Mouse (Mus musculus) brown adipose tissue, adult 24 weeks (tissue): ENCODE results near the gene Rpp21. TPM values are rescaled to one million over a fixed set of nuclear protein-coding genes. Genes with fewer than 3 reads are reported as not detected.

Experiments
- H3K27ac ChIP-seq: fragments of 200-500 bp; replicated peaks from 2 replicates; pipeline ENCODE4 v1.5.1; 2012; ENCODE audit warnings: low read depth, mild to moderate bottlenecking, low read length
- H3K4me1 ChIP-seq: fragments of 200-500 bp; 2 replicates; pipeline ENCODE4 v1.6.1; 2012; ENCODE audit warnings: low read length, mixed read lengths; ENCODE audit not compliant: control insufficient read depth, insufficient read depth, insufficient read length
- H3K4me3 ChIP-seq: fragments of 200-500 bp; 2 replicates; pipeline ENCODE4 v1.5.1; 2012; ENCODE audit warnings: low read depth, mild to moderate bottlenecking, low read length, moderate library complexity; ENCODE audit not compliant: insufficient read depth
- polyA plus RNA-seq: library from polyadenylated mRNA; stranded (reverse); fragments of >200 nt; gene quantifications from 2 replicates; pipeline ENCODE4 v1.2.4, GENCODE M21; 2012; ENCODE audit not compliant: missing spikeins, insufficient read depth, insufficient read length

The Rpp21 gene
- polyA plus RNA-seq: 49.0 and 66.3 TPM in 2 replicates

DNA sequence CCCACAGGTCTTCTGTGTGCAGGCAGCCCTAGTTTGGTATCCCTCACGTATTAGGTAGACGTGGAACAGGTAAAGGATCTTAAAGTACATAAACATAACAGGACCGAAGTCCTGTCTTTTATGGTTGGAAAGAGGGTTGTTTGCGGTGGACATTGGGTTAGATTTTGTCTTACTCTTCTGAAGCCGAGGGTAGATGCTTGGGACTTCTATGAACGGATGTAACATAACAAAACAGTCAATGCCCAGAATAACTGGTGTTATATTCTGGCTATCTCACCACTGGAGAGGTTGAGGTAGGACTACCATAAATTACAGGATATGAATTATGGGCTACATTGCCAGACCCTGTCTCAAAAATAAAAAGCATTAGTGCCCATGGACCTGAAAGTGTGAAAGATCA lies at the start of gene Rpp21:
Gene Rpp21 (minus strand): TSS at position 101 of the 400 bp plus-strand sequence.
- H3K27ac ChIP-seq: peak within 1 kb of the TSS; percentile 58

DNA sequence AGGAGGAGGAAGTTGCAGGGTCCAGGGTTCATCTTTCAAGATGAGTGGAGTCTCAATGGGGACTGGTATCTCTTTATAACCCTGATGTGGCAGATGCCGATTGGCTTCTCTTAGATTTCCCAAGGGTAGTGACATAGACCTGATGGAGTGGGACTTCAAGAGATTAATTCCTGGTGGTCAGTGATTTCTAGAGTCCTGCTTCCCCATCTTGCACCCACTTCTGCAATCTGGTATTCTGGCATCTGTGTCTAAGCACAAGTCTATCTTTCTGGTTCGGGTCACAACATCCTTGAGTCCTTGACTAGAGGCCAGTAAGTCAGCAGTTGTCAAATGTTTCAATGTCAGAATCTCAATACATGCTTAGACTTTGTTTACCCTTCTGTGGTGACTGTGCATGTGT lies 28.5 kb upstream of the Rpp21 start, which contains the start of gene H2-M10.2:
Gene H2-M10.2 (minus strand): TSS at position 101 of the 400 bp plus-strand sequence.
- H3K27ac ChIP-seq: no peak within 1 kb of the TSS
- no peaks in the 10 kb centered on the region for H3K4me1 ChIP-seq
- no peak within 1 kb of the TSS for H3K4me3 ChIP-seq

More for the DNA sequence above, at the start of gene Rpp21:
- no peaks in the 10 kb centered on the region for H3K4me1 ChIP-seq
- peak within 1 kb of the TSS; percentile 97 for H3K4me3 ChIP-seq

DNA sequence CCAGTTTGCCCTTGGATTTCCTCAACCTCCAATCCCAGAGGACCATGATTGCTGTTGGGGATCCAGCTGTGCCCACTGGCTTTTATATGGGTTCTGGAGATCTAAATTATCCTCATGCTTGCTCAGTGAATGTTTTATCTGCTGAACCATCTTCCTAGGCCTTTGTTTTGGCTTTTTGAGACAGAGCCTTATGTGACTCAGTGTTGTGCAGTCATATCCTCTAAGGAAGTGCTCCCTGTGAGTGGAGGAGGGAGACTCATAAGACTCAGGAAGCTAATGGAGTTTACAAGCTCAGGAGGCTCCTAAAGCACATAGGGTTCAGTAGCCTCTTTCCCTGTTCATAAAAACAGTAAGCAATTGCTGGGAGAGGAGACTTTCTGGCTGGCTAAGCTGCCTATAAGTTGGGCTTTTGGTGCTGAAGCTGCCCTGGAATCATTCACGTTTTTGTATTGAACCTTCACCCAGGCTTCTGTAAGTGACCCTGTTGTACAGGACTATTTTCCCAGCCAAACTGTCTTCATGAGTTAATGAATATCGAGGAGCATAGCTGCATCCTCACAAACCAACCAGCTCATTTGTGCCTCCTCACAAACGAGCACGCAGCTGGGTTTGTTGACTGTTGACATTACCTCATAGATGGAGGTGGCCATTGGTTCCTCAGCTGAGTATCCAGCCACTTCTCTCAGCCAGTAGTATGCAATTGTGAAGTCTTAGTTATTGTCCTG lies 23.8 kb upstream of the Rpp21 start:
- Histone ChIP-seq H3K4me3 (no peak overlapping the region), H3K27ac (no peak overlapping the region), H3K4me1 (no peaks in the 10 kb centered on the region)

DNA sequence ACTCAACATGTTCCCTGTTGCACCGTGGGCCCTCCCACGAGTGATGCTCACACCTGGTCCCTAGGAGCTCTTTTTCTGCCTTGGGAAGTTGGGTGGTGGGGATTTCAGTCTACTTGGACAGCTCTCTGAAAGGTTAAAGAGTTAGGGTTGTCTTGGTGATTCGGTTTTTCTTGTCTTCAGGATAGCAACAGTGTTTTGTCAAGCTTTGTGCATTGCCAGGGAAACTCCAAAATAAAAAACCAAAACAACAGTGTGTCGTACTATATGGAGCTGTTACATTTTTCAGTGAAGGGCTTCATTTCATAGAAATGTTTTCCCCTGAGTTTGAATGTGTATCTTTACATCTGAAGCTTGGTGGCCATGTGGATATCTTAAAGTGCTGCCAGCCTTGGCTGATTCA lies 16.9 kb upstream of the Rpp21 start:
- no peak overlapping the region for H3K4me3 ChIP-seq
- no peak overlapping the region for H3K27ac ChIP-seq
- H3K4me1 ChIP-seq: peaks cover 2% of the 10 kb centered on the region; the same call in 1 of the 2 replicates

DNA sequence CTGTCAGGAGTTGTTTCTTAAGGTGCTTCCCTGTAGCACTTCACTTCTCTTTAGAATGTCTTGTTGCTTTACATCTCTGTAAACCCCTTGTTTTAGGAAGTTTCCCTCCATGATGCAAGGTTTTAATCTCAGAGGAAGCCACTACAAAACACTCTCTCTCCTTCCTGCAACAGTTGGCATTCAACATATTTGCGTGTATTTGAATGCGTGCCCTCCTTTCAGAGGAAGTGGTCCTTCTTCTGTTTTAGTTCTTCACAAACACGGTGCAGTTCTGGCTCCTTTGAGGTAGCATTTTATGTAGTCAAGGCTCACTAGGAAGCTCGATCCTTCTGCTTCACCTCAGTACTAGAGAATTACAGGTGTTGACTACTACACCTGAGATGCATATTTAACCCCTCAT lies 15.9 kb upstream of the Rpp21 start:
- no peak overlapping the region for H3K4me3 ChIP-seq
- H3K27ac ChIP-seq: no peak overlapping the region
- H3K4me1 ChIP-seq: peaks cover 2% of the 10 kb centered on the region; the same call in 1 of the 2 replicates

DNA sequence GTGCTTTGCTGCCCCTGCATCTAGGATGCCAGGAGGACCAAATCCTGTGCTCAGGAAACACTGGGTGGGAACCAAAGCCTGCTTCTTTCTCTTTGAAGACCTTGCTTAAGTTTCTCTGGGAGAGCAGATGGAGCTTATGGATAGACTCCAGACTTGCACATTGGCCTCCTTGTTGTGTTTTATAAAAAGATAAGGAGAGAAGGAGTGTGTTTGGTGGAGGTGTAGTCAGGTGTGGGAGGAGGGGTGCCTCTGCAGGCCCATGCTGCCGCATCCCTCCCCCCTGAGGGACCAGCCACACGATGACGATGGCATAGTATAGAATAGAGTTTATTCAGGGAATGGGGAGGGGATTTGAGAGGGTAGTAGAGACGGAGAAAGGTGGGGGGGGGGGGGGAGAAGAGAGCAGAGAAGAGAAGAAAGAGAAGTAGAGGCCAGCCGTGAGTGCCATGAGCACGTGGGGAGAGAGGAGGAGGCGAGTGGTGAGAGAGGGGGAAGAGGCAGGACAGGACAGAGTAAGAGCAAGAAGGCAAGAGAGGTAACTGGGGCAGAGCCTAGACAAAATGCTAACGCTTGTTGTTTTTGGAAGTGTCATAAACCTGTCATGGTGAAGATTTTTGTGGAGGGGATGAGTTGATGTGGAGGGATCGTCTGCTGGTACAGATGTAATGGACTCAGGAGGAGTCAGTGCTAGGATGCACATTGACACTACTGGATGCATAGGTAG lies 14.9 kb upstream of the Rpp21 start:
- Histone ChIP-seq H3K4me1 (peaks cover 2% of the 10 kb centered on the region; the same call in 1 of the 2 replicates), H3K4me3 (peak overlapping the region; percentile 82; the same call in 1 of the 2 replicates), H3K27ac (no peak overlapping the region)

DNA sequence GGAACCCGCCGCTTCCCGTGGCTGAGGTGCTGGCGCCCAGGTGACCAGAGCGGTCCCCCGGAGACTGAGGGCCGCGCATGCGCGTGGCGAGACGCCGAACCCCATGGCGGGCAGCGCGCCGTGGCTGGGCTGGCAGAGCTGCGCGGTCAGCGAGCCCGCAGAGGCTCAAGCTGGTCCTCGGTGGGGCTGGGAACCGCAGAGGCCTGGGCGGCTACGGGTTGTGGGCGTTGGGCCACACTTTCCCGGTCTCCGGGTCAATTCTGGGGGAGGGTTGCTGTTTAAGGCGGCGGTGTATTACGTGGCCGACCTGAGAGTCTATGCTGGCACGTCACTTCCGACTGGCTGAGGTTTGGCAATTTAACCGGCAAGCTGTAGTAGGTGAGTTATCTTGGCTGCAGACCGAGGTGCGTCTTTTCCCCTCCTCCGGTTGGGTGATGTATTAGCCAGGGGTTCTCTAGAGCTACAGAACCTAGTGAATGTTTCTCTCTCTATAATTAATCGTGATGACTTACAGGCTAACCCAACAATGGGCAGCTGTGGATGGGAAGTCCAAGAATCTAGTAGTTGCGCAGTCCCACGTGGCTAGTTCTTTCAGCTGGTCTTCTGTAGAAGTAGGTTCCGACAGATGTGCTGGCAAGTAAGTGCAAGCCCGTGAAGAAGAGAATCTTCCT lies 13.9 kb upstream of the Rpp21 start, which contains the start of gene Trim39:
Gene Trim39 (minus strand): TSS at position 662 of the 671 bp plus-strand sequence.
- H3K4me1 ChIP-seq: peaks cover 2% of the 10 kb centered on the region; the same call in 1 of the 2 replicates
- H3K27ac ChIP-seq: peak within 1 kb of the TSS; percentile 94
- peak within 1 kb of the TSS; percentile 82 for H3K4me3 ChIP-seq

DNA sequence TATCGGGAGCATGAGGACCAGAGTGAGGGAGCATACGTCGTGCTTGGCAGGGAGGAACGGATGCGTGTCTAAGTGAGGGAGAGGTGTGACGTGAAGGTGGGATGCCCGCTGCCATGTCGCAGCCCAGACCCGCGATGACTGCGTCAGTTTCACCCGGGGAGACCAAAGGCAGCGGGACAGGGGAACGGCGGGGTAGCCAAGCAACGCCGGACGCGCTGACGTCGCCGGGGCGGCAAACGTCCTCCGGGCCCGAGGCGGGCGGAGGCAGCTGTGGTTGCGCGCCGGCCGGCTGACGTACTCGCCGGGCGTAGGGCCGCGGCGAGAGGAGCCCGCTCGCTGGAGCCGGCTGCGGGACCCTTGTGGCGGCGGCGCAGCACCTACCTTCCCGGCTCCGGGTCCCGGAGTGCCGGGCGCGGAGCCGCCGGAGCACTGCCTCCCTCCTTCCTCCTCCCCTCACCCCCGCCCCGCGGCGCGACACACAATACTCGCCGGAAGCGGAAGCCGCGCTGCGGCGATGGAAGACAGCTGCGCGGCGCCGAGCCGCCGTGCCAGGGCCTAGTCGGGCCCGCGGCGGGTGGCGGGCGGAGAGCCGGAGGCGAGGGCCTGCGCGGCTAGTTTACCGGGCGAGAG lies 13.2 kb upstream of the Rpp21 start:
- Histone ChIP-seq H3K4me1 (peaks cover 2% of the 10 kb centered on the region; the same call in 1 of the 2 replicates), H3K27ac (peak overlapping the region; percentile 94), H3K4me3 (peak overlapping the region; percentile 82)

DNA sequence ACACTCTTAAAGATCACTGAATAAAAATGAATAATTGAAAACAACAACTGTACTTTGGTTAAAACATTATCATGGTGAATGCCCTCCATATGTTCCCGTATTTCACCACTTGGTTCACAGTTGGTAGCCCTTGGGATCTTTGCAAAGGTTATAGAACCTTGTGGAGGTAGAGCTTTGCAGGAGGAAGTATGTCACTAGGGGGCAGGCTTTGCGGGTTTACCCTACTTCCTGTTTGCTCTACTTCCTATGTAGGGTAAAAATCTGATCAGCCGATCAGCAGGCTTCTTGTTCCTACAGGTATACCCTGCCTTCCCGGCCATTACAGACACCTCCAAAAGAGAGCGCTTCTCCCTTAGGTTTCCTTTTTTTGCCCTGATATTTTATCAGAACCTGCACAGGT lies 8.0 kb upstream of the Rpp21 start:
- H3K27ac ChIP-seq: no peak overlapping the region
- H3K4me1 ChIP-seq: peaks cover 2% of the 10 kb centered on the region; the same call in 1 of the 2 replicates
- H3K4me3 ChIP-seq: no peak overlapping the region

DNA sequence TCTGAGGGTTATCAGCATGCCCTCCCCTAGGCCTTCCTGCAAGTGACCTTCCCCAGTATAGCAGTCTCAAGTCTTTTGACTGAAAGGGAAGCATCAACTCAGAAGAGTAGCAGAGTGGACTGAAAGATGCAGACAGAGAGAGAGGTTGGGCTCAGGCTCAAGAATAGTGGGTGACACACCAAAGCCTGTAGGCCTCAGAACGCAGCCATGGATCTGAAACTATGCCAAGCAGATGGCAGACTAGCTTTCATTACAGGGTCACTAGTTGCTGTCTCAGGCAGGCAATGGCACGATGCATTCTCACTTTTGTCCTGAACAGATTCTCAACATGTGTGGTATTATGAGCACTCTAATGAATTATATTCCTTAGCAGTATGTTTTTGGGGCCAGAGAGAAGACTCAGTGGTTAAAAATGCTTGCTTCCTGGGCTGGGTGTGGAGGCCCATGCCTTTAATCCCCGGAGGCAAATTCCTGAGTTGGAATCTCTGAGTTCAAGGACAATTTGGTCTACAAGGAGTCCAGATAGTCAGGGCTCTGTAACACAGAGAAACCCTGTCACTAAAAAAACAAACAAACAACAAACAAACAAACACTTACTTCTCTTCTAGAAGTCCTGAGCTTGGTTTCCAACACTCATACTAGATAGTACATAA lies 6.5 kb upstream of the Rpp21 start:
- no peak overlapping the region for H3K27ac ChIP-seq
- no peak overlapping the region for H3K4me3 ChIP-seq
- H3K4me1 ChIP-seq: no peaks in the 10 kb centered on the region

DNA sequence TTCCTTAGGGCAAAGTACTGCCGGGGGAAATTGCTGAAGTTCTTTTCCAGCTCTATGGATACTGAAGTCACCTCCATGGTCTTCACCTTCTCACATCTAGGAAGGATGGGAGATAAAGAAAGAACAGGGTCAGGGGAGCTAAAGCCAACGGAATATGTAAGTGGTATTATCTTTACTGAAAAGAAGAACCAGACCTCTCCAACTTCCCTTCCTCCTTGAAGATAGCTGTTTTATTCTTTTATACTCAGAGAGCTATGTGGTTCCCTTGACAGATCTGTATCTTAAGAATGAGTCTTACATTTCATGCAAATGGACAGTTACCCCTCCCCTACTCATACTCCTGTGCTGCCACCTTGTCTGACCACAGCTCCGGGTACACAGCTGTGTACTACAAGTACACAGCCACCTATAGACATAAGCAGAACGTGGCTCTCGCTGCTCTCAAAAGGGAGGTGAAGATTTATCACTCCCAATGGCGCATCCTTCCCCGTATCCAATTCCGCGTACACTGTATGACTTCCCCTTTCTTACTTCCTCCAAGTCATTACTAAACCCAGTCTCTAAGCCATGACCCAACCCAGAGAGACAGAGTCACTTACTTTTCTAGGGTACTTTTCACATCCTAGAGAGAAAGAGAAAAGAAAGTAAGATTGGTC lies 3.8 kb upstream of the Rpp21 start:
- no peaks in the 10 kb centered on the region for H3K4me1 ChIP-seq

DNA sequence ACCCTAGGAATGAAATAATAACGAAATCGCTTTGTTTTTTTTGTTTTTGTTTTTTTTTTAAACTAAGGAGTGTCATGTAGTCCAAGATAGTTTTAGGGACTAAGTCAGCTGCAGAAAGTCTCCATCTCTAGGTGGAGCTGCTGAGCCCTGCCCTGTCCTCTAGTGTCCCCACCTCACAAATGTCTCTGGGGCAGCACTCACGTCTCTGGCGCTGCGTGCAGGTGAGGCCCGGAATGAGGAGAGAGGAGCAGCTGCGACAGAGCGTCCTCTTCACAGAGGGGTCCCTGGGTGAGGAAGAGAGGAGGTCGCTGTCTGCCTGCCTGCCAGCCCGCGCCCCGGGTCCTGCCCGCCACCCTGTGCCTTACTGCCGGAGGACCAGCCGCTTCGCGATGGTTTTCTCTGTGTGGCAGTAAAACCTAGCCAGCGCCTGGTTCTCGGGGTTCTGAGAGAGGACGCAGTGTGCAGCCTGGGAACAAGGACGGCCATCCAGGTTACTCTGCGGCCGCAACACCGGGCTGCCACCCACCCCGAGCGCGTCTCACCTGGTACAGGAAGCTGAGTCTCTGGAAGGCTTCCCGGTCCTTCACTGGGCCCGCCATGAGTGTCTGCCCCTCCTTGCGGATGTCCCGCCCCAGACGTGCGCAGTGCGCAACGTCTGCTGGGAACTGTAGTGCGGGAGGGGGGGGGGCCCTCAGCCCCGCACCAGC lies 475 bp downstream of the Rpp21 start:
- Histone ChIP-seq H3K4me1 (no peaks in the 10 kb centered on the region), H3K4me3 (peak overlapping the region; percentile 97), H3K27ac (peak overlapping the region; percentile 58)

More for the DNA sequence above, 3.8 kb upstream of the Rpp21 start:
- Histone ChIP-seq H3K4me3 (no peak overlapping the region), H3K27ac (no peak overlapping the region)

DNA sequence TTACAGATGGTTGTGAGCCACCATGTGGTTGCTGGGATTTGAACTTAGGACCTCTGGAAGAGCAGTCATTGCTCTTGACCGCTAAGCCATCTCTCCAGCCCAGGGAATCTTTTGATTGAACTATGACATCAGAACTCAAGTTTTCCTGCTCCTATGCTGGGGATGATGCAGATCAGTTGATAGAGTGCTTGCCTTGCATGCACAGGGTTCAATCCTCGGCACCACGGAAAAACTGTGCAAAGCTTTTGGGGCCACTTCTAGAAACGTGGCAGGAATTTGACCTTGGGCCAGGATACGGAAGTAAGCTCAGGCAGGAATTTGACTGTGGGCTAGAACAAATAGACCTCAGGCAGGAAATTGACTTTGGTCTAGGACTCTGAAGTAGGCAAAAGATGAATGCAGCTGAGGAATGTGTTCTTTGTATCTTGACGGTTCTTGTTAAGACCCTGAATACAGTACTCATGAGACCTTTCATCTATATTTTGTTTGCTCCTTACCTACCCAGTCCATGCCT lies 4.7 kb downstream of the Rpp21 start:
- Histone ChIP-seq H3K27ac (no peak overlapping the region), H3K4me3 (no peak overlapping the region), H3K4me1 (no peaks in the 10 kb centered on the region)
